Mouse (Mus musculus) liver, postnatal 0 days (tissue): ENCODE results near the gene Eps15l1. TPM values are rescaled to one million over a fixed set of nuclear protein-coding genes. Genes with fewer than 3 reads are reported as not detected.

Experiments
- ATAC-seq: fragments of 200-750 bp; cut with Nextera tagmentation; 2 replicates; pipeline ENCODE4 v1.8.0; 2017; ENCODE audit warnings: mild to moderate bottlenecking, moderate library complexity
- DNase-seq: peaks from one replicate; pipeline ENCODE4 v3.0.0-alpha.2; 2016
- H3K27ac ChIP-seq: fragments of 300-500 bp; sonication (generic); 2 replicates; pipeline ENCODE4 v1.5.1; 2014; ENCODE audit warnings: antibody characterized with exemption, moderate library complexity, mild to moderate bottlenecking, low read depth
- H3K27me3 ChIP-seq: fragments of 300-500 bp; sonication (generic); 2 replicates; pipeline ENCODE4 v1.6.1; 2014; ENCODE audit warnings: low read length, control low read depth, mixed read lengths; ENCODE audit not compliant: insufficient read depth
- H3K36me3 ChIP-seq: fragments of 300-500 bp; sonication (generic); replicated peaks from 2 replicates; pipeline ENCODE4 v1.6.1; 2014; ENCODE audit warnings: mild to moderate bottlenecking, control low read depth, low read length, moderate library complexity, mixed read lengths; ENCODE audit not compliant: insufficient read depth
- H3K4me1 ChIP-seq: fragments of 300-500 bp; sonication (generic); 2 replicates; pipeline ENCODE4 v1.6.1; 2014; ENCODE audit warnings: antibody characterized with exemption, mild to moderate bottlenecking, control low read depth; ENCODE audit not compliant: insufficient read depth
- H3K4me2 ChIP-seq: fragments of 300-500 bp; sonication (generic); 2 replicates; pipeline ENCODE4 v1.6.1; 2014; ENCODE audit warnings: low read depth, mild to moderate bottlenecking, low read length, moderate library complexity, mixed read lengths
- H3K4me3 ChIP-seq: fragments of 300-500 bp; sonication (generic); 2 replicates; pipeline ENCODE4 v1.5.1; 2014; ENCODE audit warnings: low read depth, low read length
- H3K9ac ChIP-seq: fragments of 300-500 bp; sonication (generic); replicated peaks from 2 replicates; pipeline ENCODE4 v1.6.1; 2014; ENCODE audit warnings: mild to moderate bottlenecking, moderate library complexity
- H3K9me3 ChIP-seq: fragments of 300-500 bp; sonication (generic); 2 replicates; pipeline ENCODE4 v1.6.1; 2016; ENCODE audit warnings: mild to moderate bottlenecking, control low read depth, low read length, mixed read lengths
- CTCF ChIP-seq: sonication (generic); IDR thresholded peaks from 2 replicates; pipeline ENCODE4 v1.5.1; 2016; ENCODE audit warnings: antibody characterized with exemption, low read depth
- EP300 ChIP-seq: IDR thresholded peaks from 2 replicates; pipeline ENCODE4 v1.6.1; 2016; ENCODE audit warnings: antibody characterized with exemption, low read depth, mild to moderate bottlenecking
- WGBS: fragments of 180-500 bp; shearing (Covaris S2); extraction: QIAGEN DNeasy Blood & Tissue Kit; methylation state at CpG from one replicate; pipeline ENCODE4 v1.1.7; 2014; ENCODE audit not compliant: insufficient replicate concordance; 5-methylcytosine and 5-hydroxymethylcytosine counted together
- polyA plus RNA-seq: library from polyadenylated mRNA; unstranded; fragments of >200 nt; fragmentation: Nextera tagmentation; extraction: Ambion mirVana; gene quantifications from 2 replicates; pipeline ENCODE4 v1.2.1, GENCODE M21; 2015

Gene Eps15l1
- polyA plus RNA-seq, 1 experiment from 2014 or later = 10.1 TPM

- Histone ChIP-seq H3K27me3 (no peaks in the 10 kb centered on the region), H3K9ac (no peak overlapping the region), H3K36me3 (no peaks in the 10 kb centered on the region), H3K4me2 (no peak overlapping the region), H3K9me3 (no peaks in the 10 kb centered on the region), H3K4me3 (no peak overlapping the region), H3K27ac (no peak overlapping the region), H3K4me1 (peaks cover 9% of the 10 kb centered on the region)
- no peak for TF ChIP-seq CTCF
- no peak for TF ChIP-seq EP300
- no peak for ATAC-seq
- 76% methylated on average over 9 of the region's 9 CpGs for WGBS
- DNase-seq = no peak
Measured at GRCm38 (mm10) chr8:72300654-72301400, 120.4 kb downstream of the Eps15l1 start.

- H3K36me3 ChIP-seq = no peaks in the 10 kb centered on the region
- DNase-seq (no peak), ATAC-seq (no peak)
- no peaks in the 10 kb centered on the region for H3K27me3 ChIP-seq
- no peak overlapping the region for H3K4me3 ChIP-seq
- H3K4me2 ChIP-seq = no peak overlapping the region
- no peak overlapping the region for H3K9ac ChIP-seq
- no peaks in the 10 kb centered on the region for H3K9me3 ChIP-seq
- WGBS = 92% methylated on average over 1 of the region's 1 CpGs
- H3K27ac ChIP-seq = no peak overlapping the region
- TF ChIP-seq EP300 = no peak
- TF ChIP-seq CTCF = no peak
- peaks cover 20% of the 10 kb centered on the region for H3K4me1 ChIP-seq
Measured at GRCm38 (mm10) chr8:72298928-72299327, 122.3 kb downstream of the Eps15l1 start.

- H3K36me3 ChIP-seq = no peaks in the 10 kb centered on the region
- WGBS = 86% methylated on average over 7 of the region's 8 CpGs
- ATAC-seq = no peak
Measured at GRCm38 (mm10) chr8:72296561-72296960, 124.7 kb downstream of the Eps15l1 start.

GRCm38 (mm10) chr8:72295679-72296078, 125.6 kb downstream of the Eps15l1 start:
- TF ChIP-seq EP300 (peak; percentile 74; the same call in 1 of the 2 replicates), CTCF (no peak)
- Histone ChIP-seq H3K27ac (peak overlapping the region; percentile 81), H3K9ac (no peak overlapping the region), H3K36me3 (no peaks in the 10 kb centered on the region), H3K27me3 (no peaks in the 10 kb centered on the region), H3K4me2 (peak overlapping the region; percentile 19; the same call in 1 of the 2 replicates), H3K4me1 (peaks cover 14% of the 10 kb centered on the region), H3K9me3 (no peaks in the 10 kb centered on the region), H3K4me3 (no peak overlapping the region)
- 31% methylated on average over 8 of the region's 8 CpGs for WGBS
- ATAC-seq (peak; percentile 85), DNase-seq (peak; percentile 43)

More at GRCm38 (mm10) chr8:72296561-72296960, 124.7 kb downstream of the Eps15l1 start:
- Histone ChIP-seq H3K27me3 (no peaks in the 10 kb centered on the region), H3K4me1 (peaks cover 14% of the 10 kb centered on the region), H3K27ac (peak overlapping the region; percentile 22; the same call in 1 of the 2 replicates), H3K4me3 (no peak overlapping the region), H3K9me3 (no peaks in the 10 kb centered on the region), H3K9ac (no peak overlapping the region), H3K4me2 (no peak overlapping the region)
- TF ChIP-seq CTCF (no peak), EP300 (no peak)
- no peak for DNase-seq

GRCm38 (mm10) chr8:72295125-72295524, 126.1 kb downstream of the Eps15l1 start:
- no peaks in the 10 kb centered on the region for H3K9me3 ChIP-seq

GRCm38 (mm10) chr8:72293309-72293708, 128.0 kb downstream of the Eps15l1 start:
- H3K27ac ChIP-seq = no peak overlapping the region
- H3K4me3 ChIP-seq = no peak overlapping the region
- DNase-seq (no peak), ATAC-seq (no peak)
- H3K36me3 ChIP-seq = no peaks in the 10 kb centered on the region
- TF ChIP-seq EP300 (no peak), CTCF (peak; percentile 27; the same call in 1 of the 2 replicates)
- H3K4me1 ChIP-seq = peaks cover 14% of the 10 kb centered on the region
- no peak overlapping the region for H3K9ac ChIP-seq
- H3K9me3 ChIP-seq = no peaks in the 10 kb centered on the region
- H3K27me3 ChIP-seq = no peaks in the 10 kb centered on the region
- no peak overlapping the region for H3K4me2 ChIP-seq

More at GRCm38 (mm10) chr8:72295125-72295524, 126.1 kb downstream of the Eps15l1 start:
- WGBS = 43% methylated on average over 3 of the region's 3 CpGs
- H3K9ac ChIP-seq = no peak overlapping the region
- H3K27ac ChIP-seq = peak overlapping the region; percentile 81
- H3K4me2 ChIP-seq = peak overlapping the region; percentile 11; the same call in 1 of the 2 replicates
- DNase-seq = no peak
- no peaks in the 10 kb centered on the region for H3K36me3 ChIP-seq
- H3K4me3 ChIP-seq = no peak overlapping the region
- no peaks in the 10 kb centered on the region for H3K27me3 ChIP-seq
- ATAC-seq = no peak
- TF ChIP-seq EP300 (no peak), CTCF (no peak)
- H3K4me1 ChIP-seq = peaks cover 14% of the 10 kb centered on the region
